Mouse (Mus musculus) thymus, adult 2 months (tissue): Measurements from ENCODE around the gene Hectd3. TPM values are rescaled to one million over a fixed set of nuclear protein-coding genes. Genes with fewer than 3 reads are reported as not detected.

Experiments used
- DNase-seq: peaks from one replicate; pipeline ENCODE4 v3.0.0; 2021
- H3K27ac ChIP-seq: fragments of 200-500 bp; 2 replicates; pipeline ENCODE4 v1.5.1; 2012; ENCODE audit warnings: low read length, control low read depth; ENCODE audit not compliant: control insufficient read depth, insufficient read depth
- H3K27me3 ChIP-seq: fragments of 200-500 bp; 2 replicates; pipeline ENCODE4 v1.6.1; 2012; ENCODE audit warnings: mild to moderate bottlenecking, low read length, moderate library complexity, mixed read lengths; ENCODE audit not compliant: control insufficient read depth, insufficient read depth
- H3K36me3 ChIP-seq: fragments of 200-500 bp; 2 replicates; pipeline ENCODE4 v1.6.1; 2012; ENCODE audit warnings: mild to moderate bottlenecking, low read length, moderate library complexity; ENCODE audit not compliant: control insufficient read depth, insufficient read depth
- H3K4me1 ChIP-seq: fragments of 200-500 bp; replicated peaks from 2 replicates; pipeline ENCODE4 v1.6.1; 2012; ENCODE audit warnings: low read length; ENCODE audit not compliant: control insufficient read depth, insufficient read depth
- H3K4me3 ChIP-seq: fragments of 200-500 bp; 2 replicates; pipeline ENCODE4 v1.5.1; 2012; ENCODE audit warnings: mild to moderate bottlenecking, low read length, control low read depth, moderate library complexity; ENCODE audit not compliant: control insufficient read depth, insufficient read depth
- CTCF ChIP-seq: fragments of 200-500 bp; IDR thresholded peaks from 2 replicates; pipeline ENCODE4 v1.5.1; 2012; ENCODE audit warnings: mild to moderate bottlenecking, control low read depth, low read length, moderate library complexity, borderline replicate concordance; ENCODE audit not compliant: control insufficient read depth, poor library complexity, insufficient read depth; ENCODE audit errors: extremely low read depth
- POLR2A ChIP-seq: fragments of 200-500 bp; IDR thresholded peaks from 2 replicates; pipeline ENCODE4 v1.6.1; 2012; ENCODE audit warnings: mild to moderate bottlenecking, low read length, control low read depth, moderate library complexity; ENCODE audit not compliant: control insufficient read depth, poor library complexity, insufficient read depth; ENCODE audit errors: extremely low read depth
- WGBS: fragments of 180-500 bp; shearing (Covaris S2); methylation state at CpG from one replicate; pipeline ENCODE4 v1.1.7; 2018; 5-methylcytosine and 5-hydroxymethylcytosine counted together
- polyA plus RNA-seq: library from polyadenylated mRNA; depleted of rRNA; stranded (reverse); fragments of >200 nt; gene quantifications from 2 replicates; pipeline ENCODE4 v1.2.3, GENCODE M21; 2012

Gene Hectd3
- polyA plus RNA-seq, 1 experiment: 113 TPM

DNA sequence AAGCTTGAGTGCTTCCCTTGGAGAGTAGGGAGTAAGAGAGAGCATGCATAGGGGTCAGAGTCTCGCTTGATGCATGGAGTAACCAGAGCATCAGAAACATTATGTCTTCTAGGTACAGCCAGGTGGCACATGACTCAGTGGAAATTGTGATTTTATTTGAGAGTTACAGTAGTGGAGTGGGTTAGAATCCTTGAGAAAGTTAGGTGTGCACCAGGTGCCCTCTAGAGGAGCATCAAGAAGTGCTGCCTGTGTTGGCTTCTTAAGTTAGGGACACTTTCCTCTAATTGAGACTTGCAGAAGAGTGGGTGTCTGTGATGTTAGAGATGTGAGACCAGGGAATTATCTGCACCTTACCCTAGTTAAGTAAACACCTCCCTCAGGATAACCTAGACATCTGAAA lies 36.0 kb downstream of the Hectd3 start:
- 92% methylated on average over 1 of the region's 1 CpGs for WGBS
- Histone ChIP-seq H3K27me3 (no peaks in the 10 kb centered on the region), H3K36me3 (no peaks in the 10 kb centered on the region), H3K27ac (no peak overlapping the region), H3K4me1 (0 out of 2 replicates have a peak, but pooled peaks cover 4% of the 10 kb centered on the region), H3K4me3 (no peak overlapping the region)
- no peak for DNase-seq
- TF ChIP-seq POLR2A: no peak
- TF ChIP-seq CTCF: no peak

DNA sequence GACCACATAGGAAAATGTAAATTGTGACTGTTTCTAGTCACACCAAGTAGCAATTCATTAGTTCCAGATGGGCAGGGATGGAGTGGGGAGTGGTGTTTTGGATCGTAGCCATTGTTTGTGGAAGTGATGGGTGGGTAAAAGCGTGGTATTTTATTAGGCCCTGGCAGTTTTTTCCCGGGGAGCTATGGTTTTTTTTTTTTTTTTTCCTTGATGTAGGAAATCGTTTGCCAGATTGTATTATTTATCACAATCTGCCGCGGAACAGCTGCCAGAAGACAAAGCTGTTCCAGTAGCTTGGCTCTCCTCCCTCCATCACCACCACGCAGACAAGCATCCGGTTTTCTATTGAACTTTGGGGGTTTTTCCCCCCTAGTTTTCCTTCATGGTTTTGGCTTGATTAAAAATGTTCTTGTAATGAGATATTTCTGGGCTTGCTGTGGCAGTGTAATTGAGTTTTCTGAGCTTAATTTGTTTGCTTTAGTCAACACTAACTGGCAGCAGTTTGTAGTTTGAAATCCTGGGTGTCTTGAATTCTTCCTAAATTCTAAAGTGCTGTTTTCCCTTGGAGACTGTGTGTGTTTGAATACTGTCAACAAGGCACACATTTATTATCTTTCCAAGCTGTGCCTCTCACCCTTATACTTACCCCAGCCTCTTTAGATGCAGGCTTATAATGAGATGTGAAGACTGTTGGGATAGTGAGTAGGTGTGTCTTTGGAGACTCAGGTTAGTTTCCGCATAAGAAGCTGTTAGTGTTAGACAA lies 45.0 kb downstream of the Hectd3 start:
- 84% methylated on average over 9 of the region's 9 CpGs for WGBS
- H3K4me3 ChIP-seq: no peak overlapping the region
- H3K27me3 ChIP-seq: no peaks in the 10 kb centered on the region
- no peak overlapping the region for H3K27ac ChIP-seq
- TF ChIP-seq CTCF (no peak), POLR2A (no peak)
- no peaks in the 10 kb centered on the region for H3K4me1 ChIP-seq
- H3K36me3 ChIP-seq: no peaks in the 10 kb centered on the region
- DNase-seq: no peak

GRCm38 (mm10) chr4:117040791-117041190 lies 45.7 kb downstream of the Hectd3 start:
- no peak for DNase-seq
- no peak overlapping the region for H3K27ac ChIP-seq
- 84% methylated on average over 1 of the region's 1 CpGs for WGBS
- H3K27me3 ChIP-seq: no peaks in the 10 kb centered on the region
- H3K4me3 ChIP-seq: no peak overlapping the region
- TF ChIP-seq POLR2A: no peak
- TF ChIP-seq CTCF: no peak
- H3K36me3 ChIP-seq: no peaks in the 10 kb centered on the region
- no peaks in the 10 kb centered on the region for H3K4me1 ChIP-seq

DNA sequence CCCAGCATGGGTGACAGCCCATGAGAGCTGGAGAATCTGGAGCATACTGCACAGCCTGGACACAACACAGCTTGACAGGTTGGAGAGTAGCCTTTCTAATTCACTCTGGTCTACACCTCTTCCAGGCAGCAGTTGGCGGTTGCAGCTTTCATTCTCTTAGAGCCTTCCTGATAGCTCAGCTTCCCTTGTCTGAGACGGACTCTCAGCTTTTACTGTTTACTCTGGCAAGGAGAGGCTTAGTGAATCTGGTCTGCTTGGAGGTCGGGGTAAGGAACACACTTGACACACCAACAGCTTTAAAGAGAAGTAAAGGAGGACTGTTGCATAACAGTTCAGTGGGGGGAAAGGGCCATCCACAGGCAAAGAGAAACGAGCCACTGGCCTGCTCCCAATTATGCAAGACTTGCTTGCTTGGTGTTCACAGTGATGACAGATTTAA lies 46.2 kb downstream of the Hectd3 start:
- Histone ChIP-seq H3K36me3 (no peaks in the 10 kb centered on the region), H3K4me3 (no peak overlapping the region), H3K27ac (no peak overlapping the region), H3K27me3 (no peaks in the 10 kb centered on the region), H3K4me1 (no peaks in the 10 kb centered on the region)
- TF ChIP-seq CTCF (no peak), POLR2A (no peak)
- no peak for DNase-seq
- 74% methylated on average over 4 of the region's 4 CpGs for whole genome bisulfite sequencing

DNA sequence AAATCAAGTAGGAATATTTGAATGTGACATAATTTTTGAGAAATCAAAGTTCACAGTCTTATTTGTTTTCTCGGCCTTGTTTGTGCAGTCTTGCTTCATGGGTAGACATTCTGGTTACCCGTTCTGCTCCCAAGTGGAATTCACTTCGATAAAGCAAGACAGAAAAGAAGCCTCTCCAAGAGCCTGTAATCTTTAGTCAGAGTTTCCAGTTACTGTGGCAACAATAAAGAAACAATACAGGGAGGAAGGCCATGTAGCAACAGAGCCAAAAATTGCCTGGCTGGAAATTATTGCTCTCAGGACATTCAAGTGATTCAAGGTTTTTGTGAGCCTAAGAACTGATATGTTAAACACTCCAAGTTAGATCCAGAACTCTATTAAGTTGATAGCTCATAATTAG lies 53.7 kb downstream of the Hectd3 start:
- 85% methylated on average over 3 of the region's 3 CpGs for WGBS
- Histone ChIP-seq H3K27ac (no peak overlapping the region), H3K27me3 (no peaks in the 10 kb centered on the region), H3K4me1 (no peaks in the 10 kb centered on the region), H3K4me3 (no peak overlapping the region), H3K36me3 (no peaks in the 10 kb centered on the region)
- DNase-seq: no peak
- no peak for TF ChIP-seq POLR2A
- no peak for TF ChIP-seq CTCF

DNA sequence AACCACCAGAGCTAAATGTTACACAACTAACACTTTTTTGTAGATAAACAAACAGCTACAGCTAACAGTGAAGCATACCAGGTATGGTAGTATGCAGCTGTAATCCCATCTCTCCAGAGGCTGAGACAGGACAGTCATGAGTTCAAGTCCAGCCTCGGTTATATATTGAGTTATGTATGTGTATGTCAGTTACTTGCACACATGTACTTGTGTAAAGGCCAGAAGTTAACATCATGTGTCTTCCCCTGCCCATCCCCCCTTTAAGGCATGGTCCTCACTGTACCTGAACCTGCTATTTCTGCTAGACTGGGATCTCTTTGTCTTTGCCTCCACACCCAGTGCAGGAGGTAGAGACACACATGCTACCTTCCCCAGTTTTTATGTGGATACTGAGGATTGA lies 54.4 kb downstream of the Hectd3 start:
- Histone ChIP-seq H3K4me3 (no peak overlapping the region), H3K36me3 (no peaks in the 10 kb centered on the region), H3K27me3 (no peaks in the 10 kb centered on the region), H3K27ac (no peak overlapping the region), H3K4me1 (no peaks in the 10 kb centered on the region)
- no peak for DNase-seq
- WGBS: 94% methylated on average over 1 of the region's 1 CpGs
- TF ChIP-seq CTCF (no peak), POLR2A (no peak)

GRCm38 (mm10) chr4:117052626-117053025 lies 57.5 kb downstream of the Hectd3 start:
- Histone ChIP-seq H3K4me3 (no peak overlapping the region), H3K36me3 (no peaks in the 10 kb centered on the region), H3K27ac (no peak overlapping the region), H3K4me1 (no peaks in the 10 kb centered on the region), H3K27me3 (no peaks in the 10 kb centered on the region)
- WGBS: 90% methylated on average over 4 of the region's 4 CpGs
- TF ChIP-seq POLR2A (no peak), CTCF (no peak)
- DNase-seq: no peak
